In genomic region chr2:59717746-59718294, GRCm38 (mm10) we compare ENCODE assay signal across 11 mouse cellular contexts.
DNase-seq lines count a peak whose midpoint lies in the region; ATAC-seq and TF ChIP-seq lines count a peak whose summit lies in the region.
"Had no signal": no experiment of that assay in that cellular context is flagged by ENCODE, and none has a peak within 500 bp of the region (broad histone marks: within the 10 kb centered on the region; RNA-seq: fewer than 3 reads in every experiment).

No protein-coding gene starts in this region.

- no peak overlapping the region for H3K27ac ChIP-seq in forebrain, embryonic 16.5 days (ENCODE audit: low read length)
- no peak overlapping the region for H3K27ac ChIP-seq in thymus, adult 2 months (ENCODE audit: control insufficient read depth, insufficient read depth, low read length)
- H3K27ac ChIP-seq: limb, embryonic 15.5 days had no signal

- H3K36me3 ChIP-seq in forebrain, embryonic 16.5 days (ENCODE audit: control insufficient read depth, insufficient read depth): no peaks in the 10 kb centered on the region
- no peaks in the 10 kb centered on the region for H3K36me3 ChIP-seq in thymus, adult 2 months (ENCODE audit: control insufficient read depth, insufficient read depth, low read length)
- H3K36me3 ChIP-seq: limb, embryonic 15.5 days had no signal

- H3K4me1 ChIP-seq in forebrain, embryonic 16.5 days (replicated peaks; ENCODE audit: control insufficient read depth, insufficient read depth, low read length): peaks cover 12% of the 10 kb centered on the region
- H3K4me1 ChIP-seq in thymus, adult 2 months (replicated peaks; ENCODE audit: control insufficient read depth, insufficient read depth, low read length): no peaks in the 10 kb centered on the region

- ATAC-seq in forebrain, embryonic 16.5 days: 0 out of 2 replicates have a peak, but pooled peaks have one; percentile 18

- no peak overlapping the region for H3K4me3 ChIP-seq in forebrain, embryonic 16.5 days (replicated peaks; ENCODE audit: low read length)
- H3K4me3 ChIP-seq in thymus, adult 2 months (ENCODE audit: control insufficient read depth, insufficient read depth, low read length): no peak overlapping the region
- H3K4me3 ChIP-seq: limb, embryonic 15.5 days had no signal

- no peak for TF ChIP-seq CTCF in thymus, adult 2 months (IDR thresholded peaks at IDR 0.05; ENCODE audit: borderline replicate concordance, control insufficient read depth, extremely low read depth, insufficient read depth, low read length, poor library complexity)

- no peaks in the 10 kb centered on the region for H3K27me3 ChIP-seq in forebrain, embryonic 16.5 days (replicated peaks; ENCODE audit: control insufficient read depth, insufficient read depth, low read length)
- no peaks in the 10 kb centered on the region for H3K27me3 ChIP-seq in thymus, adult 2 months (ENCODE audit: control insufficient read depth, insufficient read depth, low read length)
- H3K27me3 ChIP-seq: limb, embryonic 15.5 days had no signal

- DNase-seq in kidney, postnatal 36 days: peak; percentile 38 to 57
- DNase-seq in kidney, adult 9 months: no peak
- peak; percentile 14 to 19 for DNase-seq in adrenal gland, postnatal 36 days
- peak; percentile 78 for DNase-seq in cerebellum, adult 11 months
- no peak for DNase-seq in thymus, postnatal 10 days (ENCODE audit: low spot score in 2 of 2)
- DNase-seq in thymus, adult 2 months: no peak
- no peak for DNase-seq in thymus, postnatal 0 days (ENCODE audit: low spot score)
- DNase-seq: thymus, postnatal 25 days had no signal

- no peak overlapping the region for H3K4me2 ChIP-seq in forebrain, embryonic 16.5 days (ENCODE audit: low read length)
- H3K4me2 ChIP-seq: heart, embryonic 11.5 days; limb, embryonic 15.5 days had no signal

- no peaks in the 10 kb centered on the region for H3K9me3 ChIP-seq in forebrain, embryonic 16.5 days (ENCODE audit: control insufficient read depth, low read length)
- H3K9me3 ChIP-seq: limb, embryonic 15.5 days had no signal

- no peak overlapping the region for H3K9ac ChIP-seq in forebrain, embryonic 16.5 days (replicated peaks; ENCODE audit: low read depth, low read length)
- H3K9ac ChIP-seq: limb, embryonic 15.5 days had no signal

- no peak for TF ChIP-seq POLR2A in thymus, adult 2 months (IDR thresholded peaks at IDR 0.05; ENCODE audit: control insufficient read depth, extremely low read depth, insufficient read depth, low read length, poor library complexity)

- 79% methylated on average over 3 of the region's 3 CpGs for WGBS in forebrain, embryonic 16.5 days
- WGBS in thymus, adult 2 months: 99% methylated on average over 3 of the region's 3 CpGs

Comparison
In these comparisons a context has a peak if more than half of its experiments do, and no peak if none do; other contexts are left out.
1. DNase-seq: peak in kidney, postnatal 36 days (2 of 2), adrenal gland, postnatal 36 days (2 of 2) and cerebellum, adult 11 months (single experiment); none in kidney, adult 9 months (single experiment), thymus, postnatal 10 days (0 of 2), thymus, adult 2 months (single experiment) and thymus, postnatal 0 days (single experiment).